Mouse (Mus musculus) lung, embryonic 15.5 days (tissue): ENCODE data around the gene Phc2. TPM values are rescaled to one million over a fixed set of nuclear protein-coding genes. Genes with fewer than 3 reads are reported as not detected.

Experiments used
- ATAC-seq: fragments of 200-750 bp; cut with Nextera tagmentation; 2 replicates; pipeline ENCODE4 v1.8.0; 2017; ENCODE audit warnings: moderate number of reproducible peaks, borderline replicate concordance; ENCODE audit not compliant: low FRiP score, low TSS enrichment; ENCODE audit errors: extremely low read depth
- H3K27ac ChIP-seq: fragments of 300-500 bp; sonication (generic); 2 replicates; pipeline ENCODE4 v1.5.1; 2015; ENCODE audit warnings: moderate library complexity, mild to moderate bottlenecking, inconsistent platforms
- H3K27me3 ChIP-seq: fragments of 300-500 bp; sonication (generic); 2 replicates; pipeline ENCODE4 v1.6.1; 2015; ENCODE audit warnings: inconsistent platforms
- H3K36me3 ChIP-seq: fragments of 300-500 bp; sonication (generic); 2 replicates; pipeline ENCODE4 v1.6.1; 2015; ENCODE audit warnings: inconsistent platforms
- H3K4me1 ChIP-seq: fragments of 300-500 bp; sonication (generic); 2 replicates; pipeline ENCODE4 v1.6.1; 2015; ENCODE audit warnings: inconsistent platforms
- H3K4me2 ChIP-seq: fragments of 300-500 bp; sonication (generic); 2 replicates; pipeline ENCODE4 v1.6.1; 2015; ENCODE audit warnings: inconsistent platforms, mild to moderate bottlenecking, moderate library complexity
- H3K4me3 ChIP-seq: fragments of 300-500 bp; sonication (generic); 2 replicates; pipeline ENCODE4 v1.5.1; 2015; ENCODE audit warnings: mild to moderate bottlenecking, inconsistent platforms
- H3K9ac ChIP-seq: fragments of 300-500 bp; sonication (generic); 2 replicates; pipeline ENCODE4 v1.6.1; 2015; ENCODE audit warnings: inconsistent platforms
- H3K9me3 ChIP-seq: fragments of 300-500 bp; sonication (generic); 2 replicates; pipeline ENCODE4 v1.6.1; 2016; ENCODE audit warnings: inconsistent platforms
- WGBS: fragments of 180-500 bp; shearing (Covaris S2); methylation state at CpG from one replicate; pipeline ENCODE4 v1.1.7; 2015; 5-methylcytosine and 5-hydroxymethylcytosine counted together
- polyA plus RNA-seq: library from polyadenylated mRNA; unstranded; fragments of >200 nt; fragmentation: Nextera tagmentation; extraction: Ambion mirVana; gene quantifications from 2 replicates; pipeline ENCODE4 v1.2.1, GENCODE M21; 2015

Gene Phc2
- polyA plus RNA-seq, 1 experiment from 2014 or later: 83.5 TPM

GRCm38 (mm10) chr4:128734721-128735671, 80.5 kb downstream of the Phc2 start:
- peaks cover 81% of the 10 kb centered on the region for H3K4me1 ChIP-seq
- peak overlapping the region; percentile 35 for H3K4me2 ChIP-seq
- no peaks in the 10 kb centered on the region for H3K9me3 ChIP-seq
- H3K27ac ChIP-seq: peak overlapping the region; percentile 91
- no peak for ATAC-seq
- H3K9ac ChIP-seq: no peak overlapping the region
- H3K36me3 ChIP-seq: peaks cover 8% of the 10 kb centered on the region; the same call in 1 of the 2 replicates
- 45% methylated on average over 18 of the region's 18 CpGs for WGBS
- H3K27me3 ChIP-seq: no peaks in the 10 kb centered on the region
- no peak overlapping the region for H3K4me3 ChIP-seq

GRCm38 (mm10) chr4:128737137-128737589, 82.7 kb downstream of the Phc2 start:
- Histone ChIP-seq H3K9ac (peak overlapping the region; percentile 6; the same call in 1 of the 2 replicates), H3K36me3 (no peaks in the 10 kb centered on the region), H3K4me1 (peaks cover 69% of the 10 kb centered on the region), H3K27ac (peak overlapping the region; percentile 91), H3K9me3 (no peaks in the 10 kb centered on the region), H3K4me3 (no peak overlapping the region), H3K4me2 (0 out of 2 replicates have a peak overlapping the region, but pooled peaks have one; percentile 6), H3K27me3 (no peaks in the 10 kb centered on the region)
- 35% methylated on average over 6 of the region's 6 CpGs for WGBS
- ATAC-seq: no peak

- H3K9ac ChIP-seq: no peak overlapping the region
Observed at GRCm38 (mm10) chr4:128737825-128738610, 83.5 kb downstream of the Phc2 start.

GRCm38 (mm10) chr4:128740878-128741277, 86.4 kb downstream of the Phc2 start:
- Histone ChIP-seq H3K9ac (no peak overlapping the region), H3K36me3 (peaks cover 29% of the 10 kb centered on the region)
- WGBS: 41% methylated on average over 1 of the region's 1 CpGs

More at GRCm38 (mm10) chr4:128737825-128738610, 83.5 kb downstream of the Phc2 start:
- peak overlapping the region; percentile 17; the same call in 1 of the 2 replicates for H3K4me2 ChIP-seq
- H3K27me3 ChIP-seq: no peaks in the 10 kb centered on the region
- peaks cover 62% of the 10 kb centered on the region for H3K4me1 ChIP-seq
- ATAC-seq: no peak
- 0 out of 2 replicates have a peak, but pooled peaks cover under 1% of the 10 kb centered on the region for H3K36me3 ChIP-seq
- 59% methylated on average over 14 of the region's 14 CpGs for WGBS
- no peak overlapping the region for H3K4me3 ChIP-seq
- no peaks in the 10 kb centered on the region for H3K9me3 ChIP-seq
- H3K27ac ChIP-seq: peak overlapping the region; percentile 91

GRCm38 (mm10) chr4:128741906-128742305, 87.4 kb downstream of the Phc2 start:
- Histone ChIP-seq H3K27me3 (no peaks in the 10 kb centered on the region), H3K4me2 (no peak overlapping the region), H3K4me1 (peaks cover 23% of the 10 kb centered on the region), H3K9ac (no peak overlapping the region), H3K4me3 (no peak overlapping the region), H3K36me3 (peaks cover 39% of the 10 kb centered on the region), H3K9me3 (no peaks in the 10 kb centered on the region), H3K27ac (no peak overlapping the region)
- no peak for ATAC-seq
- 22% methylated on average over 5 of the region's 5 CpGs for WGBS

More at GRCm38 (mm10) chr4:128740878-128741277, 86.4 kb downstream of the Phc2 start:
- Histone ChIP-seq H3K9me3 (no peaks in the 10 kb centered on the region), H3K27ac (no peak overlapping the region), H3K4me2 (no peak overlapping the region), H3K4me3 (no peak overlapping the region), H3K4me1 (peaks cover 33% of the 10 kb centered on the region), H3K27me3 (no peaks in the 10 kb centered on the region)
- ATAC-seq: no peak

- Histone ChIP-seq H3K4me1 (peaks cover 17% of the 10 kb centered on the region), H3K9me3 (no peaks in the 10 kb centered on the region), H3K27ac (no peak overlapping the region), H3K4me3 (no peak overlapping the region), H3K4me2 (no peak overlapping the region), H3K27me3 (no peaks in the 10 kb centered on the region), H3K9ac (no peak overlapping the region), H3K36me3 (peaks cover 45% of the 10 kb centered on the region)
- no peak for ATAC-seq
- 62% methylated on average over 10 of the region's 10 CpGs for WGBS
Observed at GRCm38 (mm10) chr4:128742379-128742970, 88.0 kb downstream of the Phc2 start.

GRCm38 (mm10) chr4:128743031-128743626, 88.6 kb downstream of the Phc2 start:
- Histone ChIP-seq H3K27me3 (no peaks in the 10 kb centered on the region), H3K4me3 (no peak overlapping the region), H3K9ac (no peak overlapping the region), H3K36me3 (peaks cover 51% of the 10 kb centered on the region), H3K9me3 (no peaks in the 10 kb centered on the region), H3K4me1 (peaks cover 12% of the 10 kb centered on the region), H3K4me2 (no peak overlapping the region), H3K27ac (no peak overlapping the region)
- WGBS: 74% methylated on average over 12 of the region's 12 CpGs
- no peak for ATAC-seq

- no peak for ATAC-seq
- no peaks in the 10 kb centered on the region for H3K27me3 ChIP-seq
- H3K4me1 ChIP-seq: peaks cover 7% of the 10 kb centered on the region
- WGBS: 83% methylated on average over 8 of the region's 8 CpGs
- H3K27ac ChIP-seq: no peak overlapping the region
- no peak overlapping the region for H3K4me3 ChIP-seq
- peaks cover 72% of the 10 kb centered on the region for H3K36me3 ChIP-seq
- H3K9ac ChIP-seq: no peak overlapping the region
- no peaks in the 10 kb centered on the region for H3K9me3 ChIP-seq
- no peak overlapping the region for H3K4me2 ChIP-seq
Observed at GRCm38 (mm10) chr4:128745160-128745559, 90.7 kb downstream of the Phc2 start.

- no peaks in the 10 kb centered on the region for H3K27me3 ChIP-seq
- no peak overlapping the region for H3K4me3 ChIP-seq
- H3K9ac ChIP-seq: no peak overlapping the region
- no peaks in the 10 kb centered on the region for H3K4me1 ChIP-seq
- no peak overlapping the region for H3K4me2 ChIP-seq
- H3K9me3 ChIP-seq: no peaks in the 10 kb centered on the region
- H3K36me3 ChIP-seq: peaks cover 96% of the 10 kb centered on the region
- ATAC-seq: no peak
- H3K27ac ChIP-seq: no peak overlapping the region
- WGBS: 55% methylated on average over 22 of the region's 22 CpGs
Observed at GRCm38 (mm10) chr4:128747614-128748270, 93.2 kb downstream of the Phc2 start.

- no peaks in the 10 kb centered on the region for H3K4me1 ChIP-seq
- no peak for ATAC-seq
- no peaks in the 10 kb centered on the region for H3K27me3 ChIP-seq
- WGBS: 93% methylated on average over 7 of the region's 7 CpGs
- H3K4me3 ChIP-seq: no peak overlapping the region
- H3K36me3 ChIP-seq: peaks cover 97% of the 10 kb centered on the region
- H3K9ac ChIP-seq: no peak overlapping the region
- H3K9me3 ChIP-seq: no peaks in the 10 kb centered on the region
- no peak overlapping the region for H3K4me2 ChIP-seq
- no peak overlapping the region for H3K27ac ChIP-seq
Observed at GRCm38 (mm10) chr4:128748309-128748708, 93.8 kb downstream of the Phc2 start.

- H3K4me2 ChIP-seq: no peak overlapping the region
- 63% methylated on average over 5 of the region's 5 CpGs for WGBS
- H3K4me1 ChIP-seq: no peaks in the 10 kb centered on the region
- H3K27me3 ChIP-seq: no peaks in the 10 kb centered on the region
- H3K36me3 ChIP-seq: peaks cover 79% of the 10 kb centered on the region
- no peak for ATAC-seq
- no peak overlapping the region for H3K27ac ChIP-seq
- H3K4me3 ChIP-seq: no peak overlapping the region
- H3K9me3 ChIP-seq: no peaks in the 10 kb centered on the region
- no peak overlapping the region for H3K9ac ChIP-seq
Observed at GRCm38 (mm10) chr4:128751006-128751405, 96.5 kb downstream of the Phc2 start.
